Comparison of ENCODE assay signal across 9 mouse cellular contexts in genomic region chr15:99421676-99422075, GRCm38 (mm10). TPM values are rescaled to one million over a fixed set of nuclear protein-coding genes. Genes with fewer than 3 reads are reported as not detected.
A peak's percentile ranks its signal among the peaks of the same experiment; 100 is the strongest.
DNase-seq lines count a peak whose midpoint lies in the region; ATAC-seq and TF ChIP-seq lines count a peak whose summit lies in the region.
"Had no signal": no experiment of that assay in that cellular context is flagged by ENCODE, and none has a peak within 500 bp of the region (broad histone marks: within the 10 kb centered on the region; RNA-seq: fewer than 3 reads in every experiment).

No protein-coding gene starts in this region.

- no peak for ATAC-seq in heart, embryonic 14.5 days (ENCODE audit: insufficient number of reproducible peaks, insufficient read depth, low FRiP score, low read depth)
- no peak for ATAC-seq in intestine, embryonic 16.5 days

- H3K27me3 ChIP-seq in heart, embryonic 14.5 days (ENCODE audit: control insufficient read depth, insufficient read depth, low read length), result no peaks in the 10 kb centered on the region
- H3K27me3 ChIP-seq in testis, adult 2 months (ENCODE audit: control insufficient read depth, insufficient read depth, low read length), result no peaks in the 10 kb centered on the region
- no peaks in the 10 kb centered on the region for H3K27me3 ChIP-seq in intestine, embryonic 16.5 days (replicated peaks; ENCODE audit: control insufficient read depth, insufficient read depth, low read length)

- no peak for DNase-seq in heart, adult 18-20 months
- no peak for DNase-seq in testis, postnatal 14 days (ENCODE audit: low spot score)
- no peak for DNase-seq in embryo, embryonic 9.5 days (ENCODE audit: extremely low spot score)
- no peak for DNase-seq in left cerebral cortex, adult 9 months (ENCODE audit: low spot score in 2 of 2)
- DNase-seq in layer of hippocampus, postnatal 14 days (ENCODE audit: low spot score in 2 of 2), result no peak
- DNase-seq: gastrocnemius, postnatal 14 days had no signal

- 75% methylated on average over 8 of the region's 8 CpGs for WGBS in heart, embryonic 14.5 days
- 77% methylated on average over 8 of the region's 8 CpGs for WGBS in intestine, embryonic 16.5 days

- H3K4me2 ChIP-seq in heart, embryonic 14.5 days (ENCODE audit: low read length), result no peak overlapping the region
- no peak overlapping the region for H3K4me2 ChIP-seq in intestine, embryonic 16.5 days (ENCODE audit: low read depth, low read length)

- TF ChIP-seq POLR2A in testis, adult 2 months (IDR thresholded peaks at IDR 0.05; ENCODE audit: control insufficient read depth, low read depth, low read length), result no peak

- H3K4me3 ChIP-seq in heart, embryonic 14.5 days (ENCODE audit: control insufficient read depth in 1 of 2, insufficient read depth in 1 of 2, low read depth in 1 of 2, low read length in 2 of 2), result no peak overlapping the region
- peak overlapping the region; percentile 90 for H3K4me3 ChIP-seq in testis, adult 2 months (ENCODE audit: control insufficient read depth, low read depth, low read length)
- no peak overlapping the region for H3K4me3 ChIP-seq in intestine, embryonic 16.5 days (ENCODE audit: low read length)

- H3K9ac ChIP-seq in heart, embryonic 14.5 days (ENCODE audit: low read length), result no peak overlapping the region
- H3K9ac ChIP-seq in intestine, embryonic 16.5 days (ENCODE audit: low read depth, low read length), result no peak overlapping the region

- TF ChIP-seq CTCF in testis, adult 2 months (IDR thresholded peaks at IDR 0.05; ENCODE audit: control insufficient read depth, insufficient read depth, insufficient replicate concordance, low read depth, low read length), result no peak

- peaks cover 55% of the 10 kb centered on the region for H3K36me3 ChIP-seq in heart, embryonic 14.5 days (ENCODE audit: control insufficient read depth, insufficient read depth, low read length)
- no peaks in the 10 kb centered on the region for H3K36me3 ChIP-seq in testis, adult 2 months (ENCODE audit: control insufficient read depth, insufficient read depth, low read length)
- no peaks in the 10 kb centered on the region for H3K36me3 ChIP-seq in intestine, embryonic 16.5 days (ENCODE audit: control insufficient read depth, insufficient read depth, low read length)

- H3K4me1 ChIP-seq in heart, embryonic 14.5 days (ENCODE audit: control insufficient read depth in 2 of 2, insufficient read depth in 2 of 2, low read length in 2 of 2), result peaks cover 9 to 12% of the 10 kb centered on the region in 2 experiments
- H3K4me1 ChIP-seq in testis, adult 2 months (ENCODE audit: control insufficient read depth, insufficient read depth, low read length), result peaks cover 21% of the 10 kb centered on the region
- H3K4me1 ChIP-seq in intestine, embryonic 16.5 days (ENCODE audit: control insufficient read depth, insufficient read depth, low read length), result peaks cover 16% of the 10 kb centered on the region

- H3K27ac ChIP-seq in heart, embryonic 14.5 days (replicated peaks in 1 of 2; ENCODE audit: control insufficient read depth in 1 of 2, insufficient read depth in 1 of 2, low read depth in 2 of 2, low read length in 2 of 2), result peak overlapping the region; percentile 76 to 90; a peak in 3 of 4 replicates
- H3K27ac ChIP-seq in testis, adult 2 months (ENCODE audit: control insufficient read depth, insufficient read depth, low read depth, low read length), result peak overlapping the region; percentile 76; the same call in 1 of the 2 replicates
- H3K27ac ChIP-seq in intestine, embryonic 16.5 days (ENCODE audit: low read length), result peak overlapping the region; percentile 82

- no peaks in the 10 kb centered on the region for H3K9me3 ChIP-seq in heart, embryonic 14.5 days (ENCODE audit: control insufficient read depth, low read length)
- no peaks in the 10 kb centered on the region for H3K9me3 ChIP-seq in intestine, embryonic 16.5 days (ENCODE audit: control insufficient read depth, low read length)

RNA-seq across cellular contexts. Expression of gene Tmbim6, which starts 29.0 kb away (rescaled TPM):
- 235 and 239 TPM in 2 replicates for polyA plus RNA-seq in heart, embryonic 14.5 days (2014; fragmentation: Nextera tagmentation; extraction: Ambion mirVana)
- 100 to 1,000 TPM; 225 to 256 TPM for total RNA-seq in heart, adult 18-20 months (2021)
- polyA plus RNA-seq in testis, adult 2 months (2012; rRNA removed), result 734 and 786 TPM in 2 replicates
- 726 and 829 TPM in 2 replicates for polyA plus RNA-seq in intestine, embryonic 16.5 days (2015; fragmentation: Nextera tagmentation; extraction: Ambion mirVana)
- total RNA-seq in layer of hippocampus, postnatal 14 days (2021), result 100 to 1,000 TPM; 357 to 369 TPM

RNA-seq across cellular contexts. Expression of gene Nckap5l, which starts 35.9 kb away (rescaled TPM):
- polyA plus RNA-seq in heart, embryonic 14.5 days (2014; fragmentation: Nextera tagmentation; extraction: Ambion mirVana), result 7.5 and 9.2 TPM in 2 replicates
- 1 to 10 TPM; 2.5 to 3.8 TPM for total RNA-seq in heart, adult 18-20 months (2021)
- polyA plus RNA-seq in testis, adult 2 months (2012; rRNA removed), result 3.9 and 4.4 TPM in 2 replicates
- 5.8 and 6.5 TPM in 2 replicates for polyA plus RNA-seq in intestine, embryonic 16.5 days (2015; fragmentation: Nextera tagmentation; extraction: Ambion mirVana)
- total RNA-seq in layer of hippocampus, postnatal 14 days (2021), result 10 to 100 TPM; 29.1 to 34.9 TPM

RNA-seq across cellular contexts. Expression of gene Fmnl3, which starts 51.4 kb away (rescaled TPM):
- polyA plus RNA-seq in heart, embryonic 14.5 days (2014; fragmentation: Nextera tagmentation; extraction: Ambion mirVana), result 14.4 and 15.0 TPM in 2 replicates
- 10 to 100 TPM; 13.4 to 14.8 TPM for total RNA-seq in heart, adult 18-20 months (2021)
- polyA plus RNA-seq in testis, adult 2 months (2012; rRNA removed), result 14.3 and 15.3 TPM in 2 replicates
- polyA plus RNA-seq in intestine, embryonic 16.5 days (2015; fragmentation: Nextera tagmentation; extraction: Ambion mirVana), result 10.6 and 10.8 TPM in 2 replicates
- total RNA-seq in layer of hippocampus, postnatal 14 days (2021), result 10 to 100 TPM; 12.6 to 13.8 TPM

RNA-seq across cellular contexts. Expression of gene Bcdin3d, which starts 52.9 kb away (rescaled TPM):
- 11.8 and 12.5 TPM in 2 replicates for polyA plus RNA-seq in heart, embryonic 14.5 days (2014; fragmentation: Nextera tagmentation; extraction: Ambion mirVana)
- 1 to 10 TPM; 3.7 to 3.9 TPM for total RNA-seq in heart, adult 18-20 months (2021)
- polyA plus RNA-seq in testis, adult 2 months (2012; rRNA removed), result 4.6 and 4.7 TPM in 2 replicates
- 14.3 and 16.2 TPM in 2 replicates for polyA plus RNA-seq in intestine, embryonic 16.5 days (2015; fragmentation: Nextera tagmentation; extraction: Ambion mirVana)
- total RNA-seq in layer of hippocampus, postnatal 14 days (2021), result 1 to 10 TPM; 4.3 to 5.0 TPM
